Mouse (Mus musculus) bone marrow, adult 2 months (tissue): ENCODE data around the gene Rdh8.

ENCODE experiments used
- CTCF ChIP-seq: fragments of 200-500 bp; IDR thresholded peaks from 2 replicates; pipeline ENCODE4 v1.5.1; 2011; ENCODE audit warnings: low read length, control low read depth; ENCODE audit not compliant: control insufficient read depth, insufficient read depth
- POLR2A ChIP-seq: fragments of 200-500 bp; IDR thresholded peaks from 2 replicates; pipeline ENCODE4 v1.6.1; 2011; ENCODE audit warnings: low read depth, mild to moderate bottlenecking, control low read depth, low read length, borderline replicate concordance; ENCODE audit not compliant: control insufficient read depth

GRCm38 (mm10) chr9:20866879-20867278 lies 48.6 kb downstream of the Rdh8 start:
- no peak for TF ChIP-seq POLR2A
- TF ChIP-seq CTCF = no peak
